Mouse (Mus musculus) naive thymus-derived CD4-positive, alpha-beta T cell, adult 5 months (primary cell): Measurements from ENCODE around the gene Olfr199. TPM values are rescaled to one million over a fixed set of nuclear protein-coding genes. Genes with fewer than 3 reads are reported as not detected.

ENCODE experiments used
- polyA plus RNA-seq: library from polyadenylated mRNA; unstranded; fragments of 100-300 nt; shearing (Covaris generic); gene quantifications from one replicate; pipeline ENCODE4 v1.2.1, GENCODE M21; 2017

Olfr199 gene
- polyA plus RNA-seq = not detected

DNA sequence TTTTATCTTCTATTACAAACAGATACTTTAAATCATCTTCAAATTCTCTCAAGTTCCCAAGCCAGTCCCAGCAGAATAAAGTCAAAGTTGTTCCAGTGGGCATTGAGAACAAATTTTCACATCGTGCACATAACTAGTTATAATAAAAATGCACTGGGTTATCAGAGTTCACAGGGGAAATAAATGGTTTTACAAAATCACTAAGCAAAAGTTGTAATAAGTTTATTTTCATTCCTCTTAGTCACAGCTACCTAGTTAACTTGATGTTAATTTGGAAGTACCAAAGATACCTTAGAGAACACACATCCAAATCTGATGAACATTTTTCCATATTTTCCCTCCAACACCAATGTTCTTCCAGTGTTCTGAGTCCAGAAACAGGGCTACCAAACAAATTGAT lies at the start of gene Olfr199:
TSS of gene Olfr199 (minus strand) at position 101 of the 400 bp plus-strand sequence.

GRCm38 (mm10) chr16:59203433-59203832 lies 16.1 kb downstream of the Olfr199 start, which contains the start of gene Olfr198:
Gene Olfr198, minus strand, starts transcription at chr16:59203533.

DNA sequence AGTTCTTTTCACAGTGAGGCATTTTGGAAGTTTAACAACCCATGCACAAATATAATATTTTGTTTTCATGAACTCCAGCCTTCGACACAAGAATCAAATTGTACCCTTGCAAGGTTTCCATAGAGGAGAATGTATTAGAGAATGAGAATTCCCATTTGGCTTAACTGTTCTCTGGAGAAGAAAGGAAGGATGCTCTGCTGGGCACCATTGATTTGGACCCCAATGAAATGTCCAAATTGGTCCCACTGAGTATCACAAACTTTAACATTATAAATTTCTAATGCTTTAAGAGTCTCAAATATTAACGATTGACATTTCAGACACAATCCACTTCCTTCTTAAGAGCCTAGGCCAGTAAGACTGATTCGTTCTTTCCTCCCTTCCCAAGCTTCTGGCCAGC lies 49.2 kb downstream of the Olfr199 start, which contains the start of gene Olfr196:
TSS of gene Olfr196 (minus strand) at position 101 of the 400 bp plus-strand sequence.

Other genes with a start within 250 kb of the Olfr199 start
- gene Olfr183, start 224.4 kb downstream of the Olfr199 start, polyA plus RNA-seq = 0.15 TPM
- not detected for gene Olfr186, start 189.5 kb downstream of the Olfr199 start, polyA plus RNA-seq
- gene Olfr187, start 180.0 kb downstream of the Olfr199 start, polyA plus RNA-seq = not detected
- gene Olfr190, start 141.8 kb downstream of the Olfr199 start, polyA plus RNA-seq = 0.15 TPM
- gene Olfr191, start 129.9 kb downstream of the Olfr199 start, polyA plus RNA-seq = not detected
- not detected for gene Olfr193, start 107.9 kb downstream of the Olfr199 start, polyA plus RNA-seq
- gene Olfr194, start 98.7 kb downstream of the Olfr199 start, polyA plus RNA-seq = not detected
- gene Olfr195, start 72.7 kb downstream of the Olfr199 start, polyA plus RNA-seq = not detected
- gene Olfr196, start 49.3 kb downstream of the Olfr199 start, polyA plus RNA-seq = 0.67 TPM
- gene Olfr198, start 16.2 kb downstream of the Olfr199 start, polyA plus RNA-seq = not detected
- not detected for gene Olfr201, start 52.9 kb upstream of the Olfr199 start, polyA plus RNA-seq
- not detected for gene Olfr202, start 67.0 kb upstream of the Olfr199 start, polyA plus RNA-seq
- not detected for gene Olfr203, start 79.1 kb upstream of the Olfr199 start, polyA plus RNA-seq
- not detected for gene Olfr204, start 98.5 kb upstream of the Olfr199 start, polyA plus RNA-seq
- gene Olfr205, start 111.4 kb upstream of the Olfr199 start, polyA plus RNA-seq = not detected
- not detected for gene Olfr206, start 129.5 kb upstream of the Olfr199 start, polyA plus RNA-seq
- gene Olfr209, start 144.2 kb upstream of the Olfr199 start, polyA plus RNA-seq = not detected
- not detected for gene Gabrr3, start 187.6 kb upstream of the Olfr199 start, polyA plus RNA-seq